Mouse (Mus musculus): Measurements from ENCODE around the gene Arhgap23. TPM values are rescaled to one million over a fixed set of nuclear protein-coding genes. Genes with fewer than 3 reads are reported as not detected.
A peak's percentile ranks its signal among the peaks of the same experiment; 100 is the strongest.

The Arhgap23 gene
- polyA plus RNA-seq (2014; fragmentation: Nextera tagmentation; extraction: Ambion mirVana), result 2.5 and 2.8 TPM in 2 replicates

GRCm38 (mm10) chr11:97415330-97415711, at the start of gene Arhgap23:
TSS of gene Arhgap23 (plus strand) at chr11:97415533.
- ATAC-seq (ENCODE audit: low FRiP score) (peak; percentile 85), DNase-seq (ENCODE audit: low spot score, missing footprints) (peak; percentile 98)
- Histone ChIP-seq H3K4me1 (ENCODE audit: control insufficient read depth, insufficient read depth, low read length) (peaks cover 6% of the 10 kb centered on the region), H3K27ac (ENCODE audit: low read depth, low read length) (no peak within 1 kb of the TSS), H3K9ac (ENCODE audit: low read length) (peak within 1 kb of the TSS; percentile 65), H3K4me2 (peak within 1 kb of the TSS; percentile 62), H3K36me3 (ENCODE audit: control insufficient read depth, insufficient read depth, low read length) (no peaks in the 10 kb centered on the region), H3K27me3 (ENCODE audit: control insufficient read depth, insufficient read depth, low read length) (no peaks in the 10 kb centered on the region; the same call in 1 of the 2 replicates), H3K4me3 (ENCODE audit: low read depth, low read length) (peak within 1 kb of the TSS; percentile 55), H3K9me3 (ENCODE audit: control insufficient read depth, low read length) (no peaks in the 10 kb centered on the region)
- WGBS, result under 1% methylated on average over 28 of the region's 29 CpGs

- Histone ChIP-seq H3K27ac (ENCODE audit: low read depth, low read length) (no peak overlapping the region), H3K9ac (ENCODE audit: low read length) (no peak overlapping the region), H3K4me1 (ENCODE audit: control insufficient read depth, insufficient read depth, low read length) (peaks cover 18% of the 10 kb centered on the region), H3K9me3 (ENCODE audit: control insufficient read depth, low read length) (no peaks in the 10 kb centered on the region), H3K36me3 (ENCODE audit: control insufficient read depth, insufficient read depth, low read length) (no peaks in the 10 kb centered on the region), H3K4me3 (ENCODE audit: low read depth, low read length) (no peak overlapping the region), H3K4me2 (peak overlapping the region; percentile 94; the same call in 1 of the 2 replicates), H3K27me3 (ENCODE audit: control insufficient read depth, insufficient read depth, low read length) (no peaks in the 10 kb centered on the region)
- 62% methylated on average over 1 of the region's 1 CpGs for WGBS
- DNase-seq (ENCODE audit: low spot score, missing footprints) (no peak), ATAC-seq (ENCODE audit: low FRiP score) (no peak)
Observed at GRCm38 (mm10) chr11:97365556-97365955, 49.8 kb upstream of the Arhgap23 start.

GRCm38 (mm10) chr11:97368501-97368900, 46.8 kb upstream of the Arhgap23 start:
- ATAC-seq (ENCODE audit: low FRiP score) (no peak), DNase-seq (ENCODE audit: low spot score, missing footprints) (no peak)
- H3K4me3 ChIP-seq (ENCODE audit: low read depth, low read length), result no peak overlapping the region
- WGBS, result 93% methylated on average over 5 of the region's 5 CpGs
- no peak overlapping the region for H3K9ac ChIP-seq (ENCODE audit: low read length)
- H3K27ac ChIP-seq (ENCODE audit: low read depth, low read length), result no peak overlapping the region
- peaks cover 18% of the 10 kb centered on the region for H3K4me1 ChIP-seq (ENCODE audit: control insufficient read depth, insufficient read depth, low read length)
- no peak overlapping the region for H3K4me2 ChIP-seq
- H3K27me3 ChIP-seq (ENCODE audit: control insufficient read depth, insufficient read depth, low read length), result no peaks in the 10 kb centered on the region
- H3K36me3 ChIP-seq (ENCODE audit: control insufficient read depth, insufficient read depth, low read length), result no peaks in the 10 kb centered on the region
- no peaks in the 10 kb centered on the region for H3K9me3 ChIP-seq (ENCODE audit: control insufficient read depth, low read length)

GRCm38 (mm10) chr11:97370329-97371091, 44.8 kb upstream of the Arhgap23 start:
- Histone ChIP-seq H3K9me3 (ENCODE audit: control insufficient read depth, low read length) (no peaks in the 10 kb centered on the region), H3K9ac (ENCODE audit: low read length) (no peak overlapping the region), H3K4me1 (ENCODE audit: control insufficient read depth, insufficient read depth, low read length) (peaks cover 1% of the 10 kb centered on the region), H3K27me3 (ENCODE audit: control insufficient read depth, insufficient read depth, low read length) (no peaks in the 10 kb centered on the region), H3K27ac (ENCODE audit: low read depth, low read length) (no peak overlapping the region), H3K4me2 (no peak overlapping the region), H3K4me3 (ENCODE audit: low read depth, low read length) (no peak overlapping the region), H3K36me3 (ENCODE audit: control insufficient read depth, insufficient read depth, low read length) (peaks cover 4% of the 10 kb centered on the region; the same call in 1 of the 2 replicates)
- ATAC-seq (ENCODE audit: low FRiP score), result no peak
- no peak for DNase-seq (ENCODE audit: low spot score, missing footprints)
- WGBS, result 84% methylated on average over 7 of the region's 7 CpGs

GRCm38 (mm10) chr11:97372159-97372864, 43.0 kb upstream of the Arhgap23 start:
- Histone ChIP-seq H3K27ac (ENCODE audit: low read depth, low read length) (no peak overlapping the region), H3K4me3 (ENCODE audit: low read depth, low read length) (no peak overlapping the region), H3K9ac (ENCODE audit: low read length) (no peak overlapping the region), H3K27me3 (ENCODE audit: control insufficient read depth, insufficient read depth, low read length) (no peaks in the 10 kb centered on the region), H3K4me2 (no peak overlapping the region), H3K9me3 (ENCODE audit: control insufficient read depth, low read length) (no peaks in the 10 kb centered on the region), H3K4me1 (ENCODE audit: control insufficient read depth, insufficient read depth, low read length) (no peaks in the 10 kb centered on the region), H3K36me3 (ENCODE audit: control insufficient read depth, insufficient read depth, low read length) (peaks cover 6% of the 10 kb centered on the region; the same call in 1 of the 2 replicates)
- WGBS, result 91% methylated on average over 6 of the region's 6 CpGs
- ATAC-seq (ENCODE audit: low FRiP score) (no peak), DNase-seq (ENCODE audit: low spot score, missing footprints) (no peak)

GRCm38 (mm10) chr11:97373402-97373801, 41.9 kb upstream of the Arhgap23 start:
- no peak overlapping the region for H3K4me2 ChIP-seq
- no peak overlapping the region for H3K9ac ChIP-seq (ENCODE audit: low read length)
- 92% methylated on average over 2 of the region's 2 CpGs for WGBS
- DNase-seq (ENCODE audit: low spot score, missing footprints) (no peak), ATAC-seq (ENCODE audit: low FRiP score) (no peak)
- H3K4me1 ChIP-seq (ENCODE audit: control insufficient read depth, insufficient read depth, low read length), result no peaks in the 10 kb centered on the region
- H3K4me3 ChIP-seq (ENCODE audit: low read depth, low read length), result no peak overlapping the region
- H3K36me3 ChIP-seq (ENCODE audit: control insufficient read depth, insufficient read depth, low read length), result peaks cover 6% of the 10 kb centered on the region; the same call in 1 of the 2 replicates
- no peaks in the 10 kb centered on the region for H3K9me3 ChIP-seq (ENCODE audit: control insufficient read depth, low read length)
- H3K27ac ChIP-seq (ENCODE audit: low read depth, low read length), result no peak overlapping the region
- no peaks in the 10 kb centered on the region for H3K27me3 ChIP-seq (ENCODE audit: control insufficient read depth, insufficient read depth, low read length)

GRCm38 (mm10) chr11:97380036-97380435, 35.3 kb upstream of the Arhgap23 start:
- WGBS, result 88% methylated on average over 3 of the region's 3 CpGs
- Histone ChIP-seq H3K4me1 (ENCODE audit: control insufficient read depth, insufficient read depth, low read length) (no peaks in the 10 kb centered on the region), H3K4me3 (ENCODE audit: low read depth, low read length) (no peak overlapping the region), H3K36me3 (ENCODE audit: control insufficient read depth, insufficient read depth, low read length) (peaks cover 9% of the 10 kb centered on the region; the same call in 1 of the 2 replicates), H3K4me2 (no peak overlapping the region), H3K27ac (ENCODE audit: low read depth, low read length) (no peak overlapping the region), H3K9ac (ENCODE audit: low read length) (no peak overlapping the region), H3K27me3 (ENCODE audit: control insufficient read depth, insufficient read depth, low read length) (no peaks in the 10 kb centered on the region), H3K9me3 (ENCODE audit: control insufficient read depth, low read length) (no peaks in the 10 kb centered on the region)
- no peak for ATAC-seq (ENCODE audit: low FRiP score)
- DNase-seq (ENCODE audit: low spot score, missing footprints), result no peak

GRCm38 (mm10) chr11:97383017-97383416, 32.3 kb upstream of the Arhgap23 start:
- Histone ChIP-seq H3K27ac (ENCODE audit: low read depth, low read length) (no peak overlapping the region), H3K4me3 (ENCODE audit: low read depth, low read length) (no peak overlapping the region), H3K9me3 (ENCODE audit: control insufficient read depth, low read length) (no peaks in the 10 kb centered on the region), H3K27me3 (ENCODE audit: control insufficient read depth, insufficient read depth, low read length) (no peaks in the 10 kb centered on the region), H3K4me2 (no peak overlapping the region), H3K4me1 (ENCODE audit: control insufficient read depth, insufficient read depth, low read length) (no peaks in the 10 kb centered on the region), H3K9ac (ENCODE audit: low read length) (no peak overlapping the region), H3K36me3 (ENCODE audit: control insufficient read depth, insufficient read depth, low read length) (peaks cover 7% of the 10 kb centered on the region; the same call in 1 of the 2 replicates)
- ATAC-seq (ENCODE audit: low FRiP score) (no peak), DNase-seq (ENCODE audit: low spot score, missing footprints) (no peak)
- WGBS, result 94% methylated on average over 2 of the region's 2 CpGs

GRCm38 (mm10) chr11:97383764-97384163, 31.6 kb upstream of the Arhgap23 start:
- no peak for ATAC-seq (ENCODE audit: low FRiP score)
- Histone ChIP-seq H3K4me2 (no peak overlapping the region), H3K9ac (ENCODE audit: low read length) (no peak overlapping the region), H3K9me3 (ENCODE audit: control insufficient read depth, low read length) (no peaks in the 10 kb centered on the region), H3K36me3 (ENCODE audit: control insufficient read depth, insufficient read depth, low read length) (peaks cover 7% of the 10 kb centered on the region; the same call in 1 of the 2 replicates), H3K27me3 (ENCODE audit: control insufficient read depth, insufficient read depth, low read length) (no peaks in the 10 kb centered on the region), H3K27ac (ENCODE audit: low read depth, low read length) (no peak overlapping the region), H3K4me1 (ENCODE audit: control insufficient read depth, insufficient read depth, low read length) (no peaks in the 10 kb centered on the region), H3K4me3 (ENCODE audit: low read depth, low read length) (no peak overlapping the region)
- DNase-seq (ENCODE audit: low spot score, missing footprints), result no peak
- 73% methylated on average over 2 of the region's 2 CpGs for WGBS

Data from midbrain, embryonic 11.5 days (tissue).